ENCODE assay signal across 8 mouse cellular contexts in genomic region chr2:166035725-166036124, GRCm38 (mm10). TPM values are rescaled to one million over a fixed set of nuclear protein-coding genes. Genes with fewer than 3 reads are reported as not detected.
DNase-seq lines count a peak whose midpoint lies in the region; ATAC-seq and TF ChIP-seq lines count a peak whose summit lies in the region.

No protein-coding gene starts in this region.

- no peaks in the 10 kb centered on the region for H3K27me3 ChIP-seq in hindbrain, embryonic 10.5 days (ENCODE audit: insufficient read depth, poor library complexity, severe bottlenecking)
- no peaks in the 10 kb centered on the region for H3K27me3 ChIP-seq in hindbrain, embryonic 13.5 days

- H3K4me3 ChIP-seq in hindbrain, embryonic 10.5 days, result no peak overlapping the region
- H3K4me3 ChIP-seq in hindbrain, embryonic 13.5 days, result no peak overlapping the region
- no peak overlapping the region for H3K4me3 ChIP-seq in bone marrow, adult 2 months (replicated peaks; ENCODE audit: control insufficient read depth, low read depth, low read length)

- H3K4me1 ChIP-seq in hindbrain, embryonic 10.5 days (replicated peaks), result peaks cover 16% of the 10 kb centered on the region
- H3K4me1 ChIP-seq in hindbrain, embryonic 13.5 days (replicated peaks), result peaks cover 11% of the 10 kb centered on the region
- peaks cover 2% of the 10 kb centered on the region for H3K4me1 ChIP-seq in bone marrow, adult 2 months (ENCODE audit: control insufficient read depth, insufficient read depth, low read length)

- intact Hi-C loops in gastrocnemius, postnatal 36 days (cut with DNase I), result loop anchor here (5.0 kb wide), 1 partner anchor 113 kb away; no protein-coding TSS in a partner anchor

- H3K36me3 ChIP-seq in hindbrain, embryonic 10.5 days, result peaks cover 12% of the 10 kb centered on the region; the same call in 1 of the 2 replicates
- H3K36me3 ChIP-seq in hindbrain, embryonic 13.5 days, result no peaks in the 10 kb centered on the region

- no peak for TF ChIP-seq POLR2A in bone marrow, adult 2 months (IDR thresholded peaks at IDR 0.05; ENCODE audit: borderline replicate concordance, control insufficient read depth, low read depth, low read length)

- H3K27ac ChIP-seq in hindbrain, embryonic 10.5 days, result no peak overlapping the region
- H3K27ac ChIP-seq in hindbrain, embryonic 13.5 days, result no peak overlapping the region
- H3K27ac ChIP-seq in bone marrow, adult 2 months (ENCODE audit: control insufficient read depth, insufficient read depth, low read depth, low read length, poor library complexity), result no peak overlapping the region

- ATAC-seq in hindbrain, embryonic 13.5 days (ENCODE audit: low FRiP score), result no peak

- TF ChIP-seq CTCF in bone marrow, adult 2 months (IDR thresholded peaks at IDR 0.05; ENCODE audit: control insufficient read depth, insufficient read depth, low read length), result peak; percentile 65

- WGBS in hindbrain, embryonic 10.5 days, result 51% methylated on average over 3 of the region's 3 CpGs
- 55% methylated on average over 3 of the region's 3 CpGs for WGBS in hindbrain, embryonic 13.5 days
- WGBS in bone marrow, adult 2 months, result 33% methylated on average over 3 of the region's 3 CpGs

- no peaks in the 10 kb centered on the region for H3K9me3 ChIP-seq in hindbrain, embryonic 10.5 days
- H3K9me3 ChIP-seq in hindbrain, embryonic 13.5 days, result no peaks in the 10 kb centered on the region

- no peak overlapping the region for H3K4me2 ChIP-seq in hindbrain, embryonic 13.5 days

- DNase-seq in hindbrain, embryonic 10.5 days (ENCODE audit: low spot score), result peak; percentile 33
- peak; percentile 69 to 80 for DNase-seq in CD8-positive naive resting alpha-beta T cell, adult 2 months (ENCODE audit: low read depth in 2 of 2, low spot score in 2 of 2)
- DNase-seq in gastrocnemius, postnatal 36 days, result peak; percentile 25 to 37
- peak; percentile 76 for DNase-seq in kidney, postnatal 14 days
- DNase-seq in skeletal muscle tissue, adult 2 months (ENCODE audit: low read depth, low spot score), result peak; percentile 32
- DNase-seq in ovary, postnatal 10 days (ENCODE audit: low spot score), result no peak

- no peak overlapping the region for H3K9ac ChIP-seq in hindbrain, embryonic 13.5 days

RNA-seq across cellular contexts. Expression of gene Ncoa3, which starts 43.3 kb away (rescaled TPM):
- 14.6 and 16.6 TPM in 2 replicates for polyA plus RNA-seq in hindbrain, embryonic 10.5 days (2016; fragmentation: Nextera tagmentation; extraction: Ambion mirVana)
- 12.0 and 13.1 TPM in 2 replicates for polyA plus RNA-seq in hindbrain, embryonic 13.5 days (2015; fragmentation: Nextera tagmentation; extraction: Ambion mirVana)
- polyA plus RNA-seq in bone marrow, adult 2 months (2011; ENCODE audit: insufficient read depth, insufficient read length, low replicate concordance, missing spikeins), result 12.5 and 25.2 TPM in 2 replicates
- 10 to 100 TPM; 13.5 to 13.9 TPM for total RNA-seq in gastrocnemius, postnatal 36 days (2021)
